Mouse (Mus musculus) MEL (cell line): ENCODE measurements around the gene Rbfox2.

ENCODE experiments used
- CTCF ChIP-seq, 3 experiments: IDR thresholded peaks in 2 of 3; conservative IDR thresholded peaks in 1 of 3; 2 replicates each; pipeline ENCODE4 v1.5.1; 2011 to 2012; ENCODE audit warnings: low read length in 3 of 3, low read depth in 2 of 3, mild to moderate bottlenecking in 2 of 3, improper control_type of control experiment in 1 of 3, inconsistent platforms in 1 of 3, mixed read lengths in 1 of 3, moderate library complexity in 1 of 3; ENCODE audit not compliant: control insufficient read depth in 1 of 3, insufficient read depth in 1 of 3, poor library complexity in 1 of 3, severe bottlenecking in 1 of 3
- POLR2A ChIP-seq, 2 experiments: IDR thresholded peaks; 2 replicates each; pipeline ENCODE4 v1.6.1; 2011 to 2012; ENCODE audit warnings: low read length in 2 of 2, mild to moderate bottlenecking in 2 of 2, control low read depth in 1 of 2, improper control_type of control experiment in 1 of 2, low read depth in 1 of 2, moderate library complexity in 1 of 2; ENCODE audit not compliant: control insufficient read depth in 1 of 2, insufficient read depth in 1 of 2, poor library complexity in 1 of 2
- USF1 ChIP-seq: IDR thresholded peaks from 2 replicates; pipeline ENCODE4 v1.6.1; 2014; ENCODE audit warnings: low read depth, mild to moderate bottlenecking, inconsistent platforms, low read length, improper control_type of control experiment, moderate library complexity

DNA sequence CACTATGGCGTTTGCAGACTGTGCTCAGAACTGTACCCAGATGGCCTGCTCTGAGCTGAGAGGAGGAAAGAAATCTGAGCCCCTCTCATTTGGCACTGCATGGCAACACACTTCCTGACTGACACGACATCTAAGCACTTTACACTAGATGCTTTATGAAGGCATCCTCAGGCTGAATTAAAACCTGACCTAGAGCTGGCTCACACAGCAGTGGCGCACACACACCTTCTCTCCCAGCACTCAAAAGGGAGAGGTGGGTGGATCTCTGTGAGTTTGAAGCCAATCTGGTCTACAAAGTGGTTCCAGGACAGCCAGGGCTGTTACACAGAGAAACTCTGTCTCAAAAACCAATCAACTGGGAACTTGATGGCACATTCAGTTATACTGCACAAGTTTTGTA, 207.0 kb downstream of the Rbfox2 start:
- TF ChIP-seq CTCF (IDR thresholded peaks at IDR 0.05 in 2 of 3, conservative IDR thresholded peaks at IDR 0.05 in 1 of 3; ENCODE audit: control insufficient read depth in 1 of 3, insufficient read depth in 1 of 3, low read depth in 2 of 3, low read length in 3 of 3, poor library complexity in 1 of 3, severe bottlenecking in 1 of 3), result no peak
- no peak for TF ChIP-seq POLR2A (IDR thresholded peaks at IDR 0.05; ENCODE audit: control insufficient read depth in 1 of 2, insufficient read depth in 1 of 2, low read depth in 1 of 2, low read length in 2 of 2, poor library complexity in 1 of 2)
- no peak for TF ChIP-seq USF1
